Mouse (Mus musculus) retina, adult 2 months (tissue): ENCODE measurements around the gene Rapgef1.

ENCODE experiments used
- DNase-seq: peaks from one replicate; pipeline ENCODE4 v3.0.0-alpha.2; 2012; ENCODE audit warnings: low read depth, low spot score

The Rapgef1 gene

GRCm38 (mm10) chr2:29619484-29620300 is at the start of gene Rapgef1:
Gene Rapgef1 (plus strand): TSS chr2:29619720.
- DNase-seq: peak; percentile 69

GRCm38 (mm10) chr2:29571921-29572700 is 47.4 kb upstream of the Rapgef1 start:
- no peak for DNase-seq

DNA sequence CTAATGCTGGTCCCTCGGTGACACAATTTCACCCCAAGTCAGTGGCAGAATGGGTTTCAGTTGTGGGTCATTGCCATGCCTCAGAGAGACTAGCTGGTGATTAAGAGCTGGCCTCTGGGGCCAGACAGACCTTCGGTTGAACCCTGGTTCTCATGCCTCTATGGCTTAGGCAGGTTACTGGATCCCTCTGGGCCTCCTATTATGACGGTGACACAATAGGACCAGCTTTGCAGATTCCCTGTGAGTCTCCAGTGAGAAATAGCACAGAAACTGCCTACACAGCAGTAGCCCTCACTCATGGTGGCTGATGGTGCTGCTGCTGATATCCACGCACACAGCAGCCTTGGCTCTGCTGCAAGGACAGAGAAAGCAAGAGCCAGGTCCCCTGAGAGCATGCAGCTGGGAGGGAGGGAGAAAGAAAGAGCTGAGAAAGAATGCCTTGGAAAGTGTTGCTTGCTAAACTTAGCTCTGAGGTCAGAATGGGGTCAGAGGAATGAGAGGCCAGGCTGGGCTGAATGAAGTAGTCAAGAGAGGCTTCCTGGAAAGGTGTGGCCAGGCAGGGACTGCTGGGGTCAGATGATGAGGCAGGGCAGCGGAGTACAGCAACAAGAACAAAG is 46.6 kb upstream of the Rapgef1 start:
- DNase-seq: no peak

DNA sequence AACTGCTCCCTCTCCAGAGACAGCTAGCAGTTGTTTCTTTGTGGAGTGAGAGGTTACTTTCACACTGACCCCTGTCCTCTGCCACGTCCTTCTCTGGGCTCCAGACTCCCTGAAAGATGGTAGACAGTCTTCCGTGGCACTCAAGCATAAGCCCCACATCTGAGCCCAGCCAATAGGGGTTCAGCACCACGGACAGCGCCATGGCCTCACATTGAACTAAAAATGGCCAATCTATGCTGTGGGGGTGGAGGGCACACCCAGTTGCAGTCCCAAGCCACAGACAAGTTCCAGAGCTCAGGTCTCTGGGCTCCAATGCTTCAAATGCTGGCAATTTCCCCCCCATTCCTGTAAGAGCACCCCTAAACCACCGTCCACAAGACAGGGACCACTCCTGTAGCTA is 45.9 kb upstream of the Rapgef1 start:
- no peak for DNase-seq

- no peak for DNase-seq
These were observed 45.3 kb upstream of the Rapgef1 start for GRCm38 (mm10) chr2:29574187-29574586.

DNA sequence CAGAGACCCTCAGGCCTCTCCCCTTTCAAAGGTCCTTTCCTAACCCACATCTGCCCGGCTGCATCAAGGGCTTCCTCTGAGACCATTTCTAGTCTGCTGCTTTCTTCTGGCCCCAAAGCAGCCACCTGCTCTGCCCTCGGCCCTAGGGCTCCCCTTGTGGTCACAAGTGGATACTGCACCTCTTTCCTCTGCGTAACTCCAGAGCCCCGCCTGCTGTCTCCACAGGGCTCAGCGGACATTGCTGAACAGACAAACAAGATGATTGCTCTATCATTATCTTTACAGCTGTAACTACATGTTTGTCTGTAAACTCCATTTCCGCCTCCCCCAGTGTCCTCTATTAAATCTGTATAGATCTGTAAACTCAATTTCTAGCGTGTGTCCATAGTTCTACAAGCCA is 37.1 kb upstream of the Rapgef1 start:
- peak; percentile 59 for DNase-seq

DNA sequence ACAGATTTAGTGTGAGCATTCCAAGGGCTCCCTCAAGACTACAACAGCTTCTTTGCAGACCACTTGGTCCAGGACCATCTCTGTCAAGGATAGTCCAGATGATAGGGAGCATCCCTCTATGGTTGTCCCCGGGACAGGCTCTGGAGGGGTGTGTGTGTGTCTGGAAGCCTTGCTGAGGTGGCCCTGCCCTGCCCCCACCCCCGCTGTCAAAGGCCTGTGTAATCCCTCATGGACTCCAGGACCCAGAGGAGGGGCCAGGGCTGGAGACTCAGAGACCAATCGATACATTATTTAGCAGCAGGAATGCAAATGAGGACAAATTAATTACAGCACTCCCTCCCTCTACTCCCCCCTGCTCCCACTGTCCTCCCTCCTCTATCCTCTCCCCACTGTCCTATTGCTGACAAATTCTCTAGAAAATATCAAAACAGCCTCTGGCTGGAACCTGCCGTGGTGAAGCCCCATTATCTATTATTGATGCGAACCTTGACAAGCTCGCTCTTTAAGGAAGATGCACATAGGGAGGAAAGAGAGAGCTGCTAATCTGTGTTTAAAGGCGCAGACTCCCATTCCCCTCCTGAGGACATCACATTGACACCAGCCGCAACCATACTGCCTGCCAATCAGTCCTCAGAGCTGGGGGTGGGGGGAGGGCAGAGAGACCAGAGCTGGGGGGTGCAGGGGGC is 33.4 kb upstream of the Rapgef1 start:
- DNase-seq: no peak

DNA sequence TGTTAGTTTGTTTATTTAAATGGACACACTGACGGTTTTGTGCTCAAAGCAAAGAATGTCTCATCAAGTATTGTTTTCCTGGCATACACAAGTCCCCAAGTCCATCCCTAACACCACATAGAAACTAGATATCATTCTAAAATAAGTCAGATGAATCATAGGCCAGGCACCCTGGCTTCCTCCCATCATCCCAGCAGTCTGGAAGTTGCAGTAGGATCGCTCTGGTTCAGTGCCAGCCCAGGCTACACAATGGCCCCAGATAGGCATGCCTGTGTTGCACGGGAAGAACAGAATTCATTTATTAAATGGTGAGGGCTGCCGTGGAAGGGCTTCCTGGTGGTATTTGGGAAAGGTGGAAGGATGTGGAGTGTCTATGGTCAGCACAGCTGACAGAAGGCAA is 31.5 kb upstream of the Rapgef1 start:
- DNase-seq: no peak

- DNase-seq: no peak
These were observed 30.3 kb upstream of the Rapgef1 start for GRCm38 (mm10) chr2:29589266-29589665.

DNA sequence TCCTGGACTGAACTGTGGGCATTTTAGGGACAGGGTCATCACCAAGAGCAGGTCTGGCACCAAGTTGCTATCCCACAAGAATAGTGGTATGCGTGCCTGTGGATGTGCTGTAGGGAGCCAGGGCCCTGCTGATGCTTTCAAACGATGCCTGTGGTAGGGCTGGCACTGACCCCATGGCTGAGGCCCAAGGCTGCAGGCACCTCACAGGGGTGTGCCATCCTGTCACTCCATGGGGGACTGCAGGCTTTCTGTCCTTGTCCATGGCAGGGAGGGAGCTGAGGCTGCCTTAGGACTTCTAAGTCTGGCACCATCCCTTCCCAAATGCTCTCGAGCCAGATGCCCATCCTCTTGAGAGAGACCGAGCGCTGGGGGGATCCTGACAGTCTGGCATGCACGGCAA is 27.9 kb upstream of the Rapgef1 start:
- no peak for DNase-seq

DNA sequence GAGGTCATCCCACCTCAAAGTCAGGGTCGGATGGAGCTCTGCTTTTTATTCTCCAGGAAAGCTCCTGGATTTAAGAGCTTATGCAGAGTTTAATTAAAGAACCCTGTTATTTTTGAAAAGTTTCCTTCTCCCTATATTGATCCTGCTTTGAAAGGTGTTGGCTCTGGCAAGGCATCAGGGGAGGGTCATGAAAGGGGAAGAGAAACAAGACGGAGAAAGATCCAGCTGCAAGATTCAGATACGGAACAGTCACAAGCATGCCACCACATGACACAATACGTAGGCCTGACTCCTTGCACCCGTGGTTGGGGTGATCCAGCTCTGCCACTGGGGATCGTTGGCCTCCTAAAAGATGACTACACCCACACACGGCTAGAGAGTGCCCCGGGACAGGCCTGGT is 27.0 kb upstream of the Rapgef1 start:
- DNase-seq: no peak

- peak; percentile 45 for DNase-seq
These were observed 15.6 kb upstream of the Rapgef1 start for GRCm38 (mm10) chr2:29603930-29604329.

- DNase-seq: no peak
These were observed 13.9 kb upstream of the Rapgef1 start for GRCm38 (mm10) chr2:29605591-29605990.

GRCm38 (mm10) chr2:29606460-29606859 is 13.1 kb upstream of the Rapgef1 start:
- no peak for DNase-seq

- no peak for DNase-seq
These were observed 2.2 kb upstream of the Rapgef1 start for GRCm38 (mm10) chr2:29617341-29617740.

- DNase-seq: no peak
These were observed 515 bp upstream of the Rapgef1 start for GRCm38 (mm10) chr2:29618926-29619483.

- DNase-seq: no peak
These were observed 844 bp downstream of the Rapgef1 start for GRCm38 (mm10) chr2:29620301-29620827.

DNA sequence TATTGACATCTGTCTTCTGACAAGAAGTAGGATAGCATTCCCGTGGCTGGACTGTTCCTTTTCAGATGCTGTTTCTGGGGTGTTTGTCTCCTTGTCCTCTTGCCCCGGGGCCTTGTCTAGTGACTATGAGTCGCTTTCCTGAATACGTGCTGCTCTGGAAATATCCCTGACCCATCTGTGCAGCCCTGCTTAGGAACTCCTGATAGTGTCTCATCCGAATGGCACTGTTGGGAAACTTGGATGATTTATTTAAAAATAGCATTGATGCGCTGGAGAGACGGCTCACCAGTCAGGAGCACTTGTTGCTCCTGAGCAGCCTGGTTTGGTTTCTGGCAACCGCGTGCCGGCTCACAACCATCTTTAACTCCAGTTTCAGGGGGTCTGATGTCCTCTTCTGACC is 1.6 kb downstream of the Rapgef1 start:
- no peak for DNase-seq

- DNase-seq: no peak
These were observed 2.1 kb downstream of the Rapgef1 start for GRCm38 (mm10) chr2:29621636-29622035.

DNA sequence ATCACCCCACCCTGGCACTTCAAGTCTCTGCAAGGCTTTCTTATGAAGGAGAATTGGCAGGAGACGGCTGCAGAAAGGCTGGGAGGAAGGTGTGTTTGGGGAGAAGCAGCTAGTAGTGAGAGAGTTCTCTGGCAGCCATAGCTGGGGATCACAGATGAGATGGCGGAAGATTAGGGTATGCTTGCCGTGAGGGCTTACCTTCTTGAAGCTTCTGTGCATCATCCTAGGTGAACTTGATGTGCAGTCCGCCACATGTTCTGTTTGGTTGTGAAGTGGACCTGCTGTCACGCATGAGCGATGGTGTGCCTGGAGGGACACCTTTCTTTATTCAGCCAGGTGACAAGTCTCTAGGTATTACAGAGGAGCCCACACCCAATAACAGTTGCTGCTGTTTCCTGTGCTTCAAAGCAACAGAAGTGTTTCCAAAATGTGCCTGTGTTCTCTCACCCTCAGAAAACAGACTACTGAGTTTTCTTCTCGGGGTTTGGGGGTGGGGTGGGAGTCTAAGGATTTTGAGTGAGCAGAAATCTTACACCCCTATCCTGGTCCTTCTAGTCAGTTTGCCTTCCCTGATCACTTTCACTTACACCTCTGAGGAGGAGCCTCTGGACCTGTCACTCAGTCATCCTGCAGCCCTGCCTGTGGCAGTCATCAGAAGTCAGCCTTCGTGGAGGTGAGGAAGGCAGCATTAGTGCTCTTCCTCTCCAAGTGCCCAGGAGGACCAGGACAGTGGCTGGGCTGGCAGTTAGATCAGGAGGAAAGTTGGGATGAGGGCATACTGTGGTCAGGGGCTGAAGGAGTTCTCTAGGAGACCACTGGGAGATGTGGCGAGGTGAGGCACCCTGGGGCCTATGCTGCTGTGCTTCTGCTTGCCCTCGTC is 2.8 kb downstream of the Rapgef1 start:
- DNase-seq: no peak
